Mouse (Mus musculus): Measurements from ENCODE around the gene Atg14.

Gene Atg14

GRCm38 (mm10) chr14:47506676-47507075, 63.8 kb downstream of the Atg14 start:
- DNase-seq (ENCODE audit: low spot score), result no peak

DNA sequence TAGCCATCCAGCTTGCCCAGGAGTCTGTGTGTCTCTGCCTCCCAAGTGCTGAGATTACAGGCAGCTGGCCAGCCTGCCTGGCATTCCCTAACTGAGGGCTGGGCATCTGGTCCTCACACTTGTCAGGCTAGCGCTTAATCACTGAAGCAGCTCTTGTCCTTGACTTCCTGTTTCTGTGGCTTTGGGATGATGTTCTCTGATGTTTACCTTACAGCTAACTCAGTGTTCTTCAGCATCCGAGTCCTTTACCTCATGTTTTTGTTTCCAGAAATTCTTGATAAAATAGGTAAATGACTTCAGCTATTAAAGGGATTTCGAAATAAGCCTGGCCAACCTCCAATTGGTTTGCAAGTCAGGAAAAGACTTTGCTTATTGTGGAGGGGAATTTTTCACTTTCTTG, 66.4 kb downstream of the Atg14 start:
- DNase-seq (ENCODE audit: low spot score), result no peak

DNA sequence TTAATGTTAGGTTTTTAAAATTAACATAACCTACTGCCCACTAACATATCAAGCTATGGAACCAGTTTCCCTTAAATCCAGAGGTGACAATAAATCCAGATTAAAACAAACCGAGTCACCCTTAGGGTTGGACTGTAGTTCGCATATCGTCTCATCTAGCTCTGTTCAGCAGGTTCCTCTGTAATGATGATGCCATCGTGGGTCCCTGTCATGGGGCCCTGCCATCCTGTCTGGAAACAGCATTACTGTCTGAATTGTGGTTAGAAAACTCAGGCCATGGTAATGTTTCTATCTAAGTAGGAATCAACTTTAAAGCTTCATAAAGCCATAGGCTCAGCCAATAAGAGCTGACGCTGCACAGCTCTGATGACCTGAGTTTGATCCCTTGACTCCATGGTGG, 71.8 kb downstream of the Atg14 start:
- DNase-seq (ENCODE audit: low spot score), result no peak

GRCm38 (mm10) chr14:47497166-47497565, 73.3 kb downstream of the Atg14 start:
- DNase-seq (ENCODE audit: low spot score), result no peak

DNA sequence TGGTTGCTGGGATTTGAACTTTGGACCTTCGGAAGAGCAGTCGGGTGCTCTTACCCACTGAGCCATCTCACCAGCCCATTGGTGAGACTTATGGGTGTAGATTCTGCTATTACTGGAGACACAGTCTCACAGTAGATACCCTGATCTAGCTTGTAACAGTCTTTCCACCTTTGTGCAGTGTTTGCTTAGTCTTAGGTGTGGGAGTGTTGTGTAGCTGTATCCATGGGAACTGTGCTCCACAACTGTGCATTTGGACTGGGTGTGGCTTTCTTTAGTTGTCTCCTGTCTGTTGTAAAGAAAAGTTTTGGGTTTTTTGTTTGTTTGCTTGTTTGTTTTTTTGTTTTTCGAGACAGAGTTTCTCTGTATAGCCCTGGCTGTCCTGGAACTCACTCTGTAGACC, 74.5 kb downstream of the Atg14 start:
- no peak for DNase-seq (ENCODE audit: low spot score)

GRCm38 (mm10) chr14:47493592-47494361, 76.7 kb downstream of the Atg14 start:
- DNase-seq (ENCODE audit: low spot score), result no peak

All from layer of hippocampus, adult 11-12 months (tissue).